Mouse (Mus musculus): ENCODE measurements around the gene Apbb1.

GRCm38 (mm10) chr7:105581959-105582358 lies 506 bp upstream of the Apbb1 start:
- no peak for TF ChIP-seq POLR2A (IDR thresholded peaks at IDR 0.05; ENCODE audit: low read depth, low read length)
- TF ChIP-seq CTCF (IDR thresholded peaks at IDR 0.05; ENCODE audit: extremely low read depth, insufficient read length, insufficient replicate concordance, low read depth, low read length): no peak

All from small intestine, adult 2 months (tissue).